Mouse (Mus musculus): ENCODE data around the gene Nck2. TPM values are rescaled to one million over a fixed set of nuclear protein-coding genes. Genes with fewer than 3 reads are reported as not detected.

Gene Nck2
- polyA plus RNA-seq, 1 experiment from 2014 or later: 37.9 TPM

- no peak overlapping the region for H3K27ac ChIP-seq
- 88% methylated on average over 8 of the region's 8 CpGs for WGBS
- H3K27me3 ChIP-seq (ENCODE audit: control insufficient read depth, insufficient read depth, low read length): no peaks in the 10 kb centered on the region
- no peak overlapping the region for H3K4me3 ChIP-seq (replicated peaks; ENCODE audit: low read length)
- H3K9me3 ChIP-seq (ENCODE audit: control insufficient read depth, low read length): no peaks in the 10 kb centered on the region
- H3K36me3 ChIP-seq (replicated peaks; ENCODE audit: control insufficient read depth, insufficient read depth): no peaks in the 10 kb centered on the region
- ATAC-seq (ENCODE audit: low FRiP score) (no peak), DNase-seq (ENCODE audit: low spot score) (no peak)
- H3K9ac ChIP-seq: no peak overlapping the region
- H3K4me2 ChIP-seq (replicated peaks): no peak overlapping the region
- peaks cover 18% of the 10 kb centered on the region; the same call in 1 of the 2 replicates for H3K4me1 ChIP-seq (replicated peaks; ENCODE audit: control insufficient read depth, insufficient read depth, low read length)
Observed at GRCm38 (mm10) chr1:43472046-43472649, 27.8 kb downstream of the Nck2 start.

- Histone ChIP-seq H3K27ac (no peak overlapping the region), H3K27me3 (ENCODE audit: control insufficient read depth, insufficient read depth, low read length) (no peaks in the 10 kb centered on the region), H3K9me3 (ENCODE audit: control insufficient read depth, low read length) (no peaks in the 10 kb centered on the region), H3K4me2 (replicated peaks) (no peak overlapping the region), H3K9ac (no peak overlapping the region), H3K4me1 (replicated peaks; ENCODE audit: control insufficient read depth, insufficient read depth, low read length) (peaks cover 14% of the 10 kb centered on the region; the same call in 1 of the 2 replicates), H3K4me3 (replicated peaks; ENCODE audit: low read length) (no peak overlapping the region), H3K36me3 (replicated peaks; ENCODE audit: control insufficient read depth, insufficient read depth) (no peaks in the 10 kb centered on the region)
- 80% methylated on average over 5 of the region's 5 CpGs for WGBS
- ATAC-seq (ENCODE audit: low FRiP score): no peak
- DNase-seq (ENCODE audit: low spot score): no peak
Observed at GRCm38 (mm10) chr1:43473734-43474534, 29.6 kb downstream of the Nck2 start.

GRCm38 (mm10) chr1:43474535-43475409 is 30.4 kb downstream of the Nck2 start:
- DNase-seq (ENCODE audit: low spot score): no peak
- Histone ChIP-seq H3K27ac (0 out of 2 replicates have a peak overlapping the region, but pooled peaks have one; percentile 21), H3K27me3 (ENCODE audit: control insufficient read depth, insufficient read depth, low read length) (no peaks in the 10 kb centered on the region), H3K4me1 (replicated peaks; ENCODE audit: control insufficient read depth, insufficient read depth, low read length) (peaks cover 14% of the 10 kb centered on the region; the same call in 1 of the 2 replicates), H3K4me3 (replicated peaks; ENCODE audit: low read length) (no peak overlapping the region), H3K36me3 (replicated peaks; ENCODE audit: control insufficient read depth, insufficient read depth) (no peaks in the 10 kb centered on the region), H3K9ac (no peak overlapping the region), H3K4me2 (replicated peaks) (no peak overlapping the region), H3K9me3 (ENCODE audit: control insufficient read depth, low read length) (no peaks in the 10 kb centered on the region)
- ATAC-seq (ENCODE audit: low FRiP score): no peak
- WGBS: 66% methylated on average over 6 of the region's 6 CpGs

- Histone ChIP-seq H3K9me3 (ENCODE audit: control insufficient read depth, low read length) (no peaks in the 10 kb centered on the region), H3K27ac (no peak overlapping the region), H3K4me2 (replicated peaks) (no peak overlapping the region), H3K4me3 (replicated peaks; ENCODE audit: low read length) (no peak overlapping the region), H3K27me3 (ENCODE audit: control insufficient read depth, insufficient read depth, low read length) (no peaks in the 10 kb centered on the region), H3K36me3 (replicated peaks; ENCODE audit: control insufficient read depth, insufficient read depth) (no peaks in the 10 kb centered on the region), H3K9ac (no peak overlapping the region), H3K4me1 (replicated peaks; ENCODE audit: control insufficient read depth, insufficient read depth, low read length) (peaks cover 14% of the 10 kb centered on the region; the same call in 1 of the 2 replicates)
- DNase-seq (ENCODE audit: low spot score) (no peak), ATAC-seq (ENCODE audit: low FRiP score) (no peak)
- WGBS: 93% methylated on average over 3 of the region's 3 CpGs
Observed at GRCm38 (mm10) chr1:43477954-43478353, 33.6 kb downstream of the Nck2 start.

- ATAC-seq (ENCODE audit: low FRiP score) (peak; percentile 9; the same call in 1 of the 2 replicates), DNase-seq (ENCODE audit: low spot score) (no peak)
- no peak overlapping the region for H3K4me3 ChIP-seq (replicated peaks; ENCODE audit: low read length)
- H3K4me2 ChIP-seq (replicated peaks): no peak overlapping the region
- no peaks in the 10 kb centered on the region for H3K27me3 ChIP-seq (ENCODE audit: control insufficient read depth, insufficient read depth, low read length)
- no peaks in the 10 kb centered on the region for H3K36me3 ChIP-seq (replicated peaks; ENCODE audit: control insufficient read depth, insufficient read depth)
- peaks cover 11% of the 10 kb centered on the region for H3K4me1 ChIP-seq (replicated peaks; ENCODE audit: control insufficient read depth, insufficient read depth, low read length)
- H3K27ac ChIP-seq: no peak overlapping the region
- no peaks in the 10 kb centered on the region for H3K9me3 ChIP-seq (ENCODE audit: control insufficient read depth, low read length)
- 75% methylated on average over 9 of the region's 9 CpGs for WGBS
- no peak overlapping the region for H3K9ac ChIP-seq
Observed at GRCm38 (mm10) chr1:43485204-43485603, 40.8 kb downstream of the Nck2 start.

GRCm38 (mm10) chr1:43486500-43486899 is 42.1 kb downstream of the Nck2 start:
- DNase-seq (ENCODE audit: low spot score) (no peak), ATAC-seq (ENCODE audit: low FRiP score) (no peak)
- Histone ChIP-seq H3K9ac (no peak overlapping the region), H3K36me3 (replicated peaks; ENCODE audit: control insufficient read depth, insufficient read depth) (no peaks in the 10 kb centered on the region), H3K4me2 (replicated peaks) (no peak overlapping the region), H3K27ac (no peak overlapping the region), H3K4me1 (replicated peaks; ENCODE audit: control insufficient read depth, insufficient read depth, low read length) (peaks cover 11% of the 10 kb centered on the region), H3K27me3 (ENCODE audit: control insufficient read depth, insufficient read depth, low read length) (no peaks in the 10 kb centered on the region), H3K4me3 (replicated peaks; ENCODE audit: low read length) (no peak overlapping the region), H3K9me3 (ENCODE audit: control insufficient read depth, low read length) (no peaks in the 10 kb centered on the region)
- WGBS: 83% methylated on average over 3 of the region's 3 CpGs

GRCm38 (mm10) chr1:43486956-43487722 is 42.8 kb downstream of the Nck2 start:
- DNase-seq (ENCODE audit: low spot score) (no peak), ATAC-seq (ENCODE audit: low FRiP score) (no peak)
- H3K4me2 ChIP-seq (replicated peaks): no peak overlapping the region
- 36% methylated on average over 3 of the region's 3 CpGs for WGBS
- peaks cover 11% of the 10 kb centered on the region for H3K4me1 ChIP-seq (replicated peaks; ENCODE audit: control insufficient read depth, insufficient read depth, low read length)
- no peak overlapping the region for H3K27ac ChIP-seq
- no peaks in the 10 kb centered on the region for H3K9me3 ChIP-seq (ENCODE audit: control insufficient read depth, low read length)
- H3K36me3 ChIP-seq (replicated peaks; ENCODE audit: control insufficient read depth, insufficient read depth): no peaks in the 10 kb centered on the region
- H3K27me3 ChIP-seq (ENCODE audit: control insufficient read depth, insufficient read depth, low read length): no peaks in the 10 kb centered on the region
- H3K4me3 ChIP-seq (replicated peaks; ENCODE audit: low read length): no peak overlapping the region
- no peak overlapping the region for H3K9ac ChIP-seq

GRCm38 (mm10) chr1:43489311-43489710 is 44.9 kb downstream of the Nck2 start:
- Histone ChIP-seq H3K27me3 (ENCODE audit: control insufficient read depth, insufficient read depth, low read length) (no peaks in the 10 kb centered on the region), H3K9ac (no peak overlapping the region), H3K9me3 (ENCODE audit: control insufficient read depth, low read length) (no peaks in the 10 kb centered on the region), H3K4me3 (replicated peaks; ENCODE audit: low read length) (no peak overlapping the region), H3K4me2 (replicated peaks) (no peak overlapping the region), H3K27ac (no peak overlapping the region), H3K4me1 (replicated peaks; ENCODE audit: control insufficient read depth, insufficient read depth, low read length) (peaks cover 11% of the 10 kb centered on the region), H3K36me3 (replicated peaks; ENCODE audit: control insufficient read depth, insufficient read depth) (no peaks in the 10 kb centered on the region)
- DNase-seq (ENCODE audit: low spot score): no peak
- ATAC-seq (ENCODE audit: low FRiP score): no peak

Measured in hindbrain, embryonic 14.5 days (tissue).